Mouse (Mus musculus): ENCODE results near the gene Adcy1. TPM values are rescaled to one million over a fixed set of nuclear protein-coding genes. Genes with fewer than 3 reads are reported as not detected.
A peak's percentile ranks its signal among the peaks of the same experiment; 100 is the strongest.

Adcy1 gene
- polyA plus RNA-seq, 1 experiment: 3.7 TPM

DNA sequence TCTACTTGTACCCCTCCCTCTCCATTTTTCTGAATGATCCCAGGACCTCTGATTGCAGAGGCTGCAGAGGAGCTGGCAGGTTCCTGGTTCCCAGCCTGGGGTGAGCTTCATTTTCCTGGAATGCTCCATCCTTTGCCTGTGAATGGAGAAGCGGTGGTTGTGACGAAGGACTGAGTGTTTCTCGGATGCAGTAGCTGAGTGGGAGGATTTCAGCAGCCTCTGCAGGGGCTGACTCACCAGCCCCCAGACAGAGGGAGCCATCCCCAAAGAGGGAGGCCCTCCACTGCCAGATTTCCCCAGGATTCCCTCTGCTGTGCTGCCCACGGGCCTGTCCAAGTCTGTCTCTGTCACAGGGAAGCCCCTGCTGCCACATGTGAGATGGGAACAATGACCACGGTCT is 71.0 kb downstream of the Adcy1 start:
- DNase-seq: no peak
- no peak overlapping the region for H3K4me3 ChIP-seq (ENCODE audit: insufficient read depth, low read depth, low read length)
- peaks cover 2% of the 10 kb centered on the region; the same call in 1 of the 2 replicates for H3K4me1 ChIP-seq (ENCODE audit: control insufficient read depth, insufficient read depth, low read length)
- no peaks in the 10 kb centered on the region for H3K36me3 ChIP-seq (ENCODE audit: control insufficient read depth, insufficient read depth, low read length)
- WGBS: 84% methylated on average over 5 of the region's 5 CpGs
- no peak overlapping the region for H3K27ac ChIP-seq (ENCODE audit: insufficient read depth, low read depth, low read length)
- no peaks in the 10 kb centered on the region for H3K27me3 ChIP-seq (replicated peaks; ENCODE audit: control insufficient read depth, insufficient read depth, low read length)
- TF ChIP-seq POLR2A (IDR thresholded peaks at IDR 0.05; ENCODE audit: low read depth, low read length): no peak
- no peak for TF ChIP-seq CTCF (conservative IDR thresholded peaks at IDR 0.05; ENCODE audit: insufficient read depth, insufficient read length, low read depth, low read length)

DNA sequence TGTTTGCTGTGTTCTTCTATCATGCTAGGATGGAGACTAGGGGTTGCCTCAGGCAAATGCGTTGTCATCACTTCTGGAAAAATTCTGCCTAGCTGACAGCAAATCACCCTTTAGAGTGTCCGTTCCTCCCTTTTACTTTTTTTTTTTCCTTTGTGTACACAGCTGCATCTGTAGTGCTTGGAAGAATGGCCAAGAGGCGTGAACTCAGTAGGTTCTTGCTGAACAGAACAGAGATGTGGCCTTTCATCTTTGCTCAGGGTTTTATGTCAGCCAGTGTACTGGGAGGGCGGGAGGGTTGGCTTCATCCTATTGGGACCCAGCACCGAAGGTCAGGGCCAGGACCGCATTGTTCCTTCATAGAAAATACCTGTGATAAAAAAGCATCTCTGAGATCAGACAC is 72.0 kb downstream of the Adcy1 start:
- 78% methylated on average over 6 of the region's 6 CpGs for WGBS
- Histone ChIP-seq H3K4me1 (ENCODE audit: control insufficient read depth, insufficient read depth, low read length) (no peaks in the 10 kb centered on the region; the same call in 1 of the 2 replicates), H3K27me3 (replicated peaks; ENCODE audit: control insufficient read depth, insufficient read depth, low read length) (no peaks in the 10 kb centered on the region), H3K27ac (ENCODE audit: insufficient read depth, low read depth, low read length) (no peak overlapping the region), H3K36me3 (ENCODE audit: control insufficient read depth, insufficient read depth, low read length) (no peaks in the 10 kb centered on the region), H3K4me3 (ENCODE audit: insufficient read depth, low read depth, low read length) (no peak overlapping the region)
- no peak for DNase-seq
- TF ChIP-seq CTCF (conservative IDR thresholded peaks at IDR 0.05; ENCODE audit: insufficient read depth, insufficient read length, low read depth, low read length) (no peak), POLR2A (IDR thresholded peaks at IDR 0.05; ENCODE audit: low read depth, low read length) (no peak)

DNA sequence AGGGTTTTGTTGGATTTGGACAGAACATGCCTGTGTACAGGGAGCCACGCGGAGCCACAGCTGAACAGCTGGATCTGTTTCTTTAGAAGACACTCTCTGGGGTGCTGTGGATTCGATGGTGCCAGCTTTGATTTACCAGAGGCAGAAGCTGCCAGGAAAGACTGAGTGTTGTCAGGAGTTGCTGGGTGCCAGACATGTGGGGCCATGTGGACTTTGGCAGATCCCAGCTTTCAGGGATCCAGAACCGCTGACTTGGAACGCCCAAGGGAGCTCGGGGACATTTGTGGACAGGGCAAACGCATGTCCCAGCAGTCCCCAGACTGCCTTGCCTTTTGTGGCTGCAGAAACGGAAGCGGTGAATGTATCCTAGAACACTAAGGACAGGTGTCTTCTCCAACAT is 72.5 kb downstream of the Adcy1 start:
- 56% methylated on average over 9 of the region's 9 CpGs for WGBS
- no peaks in the 10 kb centered on the region for H3K36me3 ChIP-seq (ENCODE audit: control insufficient read depth, insufficient read depth, low read length)
- DNase-seq: peak; percentile 78
- H3K27me3 ChIP-seq (replicated peaks; ENCODE audit: control insufficient read depth, insufficient read depth, low read length): no peaks in the 10 kb centered on the region
- no peak overlapping the region for H3K27ac ChIP-seq (ENCODE audit: insufficient read depth, low read depth, low read length)
- TF ChIP-seq CTCF (conservative IDR thresholded peaks at IDR 0.05; ENCODE audit: insufficient read depth, insufficient read length, low read depth, low read length) (no peak), POLR2A (IDR thresholded peaks at IDR 0.05; ENCODE audit: low read depth, low read length) (no peak)
- no peak overlapping the region for H3K4me3 ChIP-seq (ENCODE audit: insufficient read depth, low read depth, low read length)
- H3K4me1 ChIP-seq (ENCODE audit: control insufficient read depth, insufficient read depth, low read length): no peaks in the 10 kb centered on the region; the same call in 1 of the 2 replicates

DNA sequence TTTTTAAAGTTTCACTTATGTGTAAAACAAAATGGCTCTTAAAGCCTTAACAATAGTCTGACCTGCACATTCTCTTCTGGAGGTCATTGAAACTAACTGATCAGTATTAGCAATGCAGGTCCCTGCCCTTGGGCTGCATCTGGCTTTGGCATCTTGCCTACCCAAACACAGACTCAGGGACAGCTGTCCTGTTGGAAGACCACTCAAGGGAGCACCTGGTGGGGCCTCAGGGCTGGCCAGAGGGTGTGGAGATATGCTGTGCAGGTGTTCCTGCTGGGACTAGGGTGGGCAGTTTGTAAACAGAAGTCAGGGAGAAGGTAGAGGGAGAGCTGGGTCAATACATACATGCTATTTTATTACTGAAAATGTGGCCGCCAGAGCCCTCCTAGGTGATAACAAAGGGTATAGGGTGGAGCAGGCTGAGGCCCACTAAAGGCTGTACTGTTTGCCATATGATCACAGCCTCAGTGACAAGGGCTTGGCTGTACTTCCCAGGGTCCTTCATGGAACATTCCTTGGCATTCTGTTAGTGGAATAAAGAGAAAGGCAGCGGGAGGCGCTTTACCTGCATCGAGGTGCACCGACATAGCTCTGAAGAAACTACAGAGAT is 73.1 kb downstream of the Adcy1 start:
- no peak overlapping the region for H3K27ac ChIP-seq (ENCODE audit: insufficient read depth, low read depth, low read length)
- no peak for DNase-seq
- no peaks in the 10 kb centered on the region for H3K27me3 ChIP-seq (replicated peaks; ENCODE audit: control insufficient read depth, insufficient read depth, low read length)
- 96% methylated on average over 5 of the region's 5 CpGs for WGBS
- no peak for TF ChIP-seq CTCF (conservative IDR thresholded peaks at IDR 0.05; ENCODE audit: insufficient read depth, insufficient read length, low read depth, low read length)
- no peak for TF ChIP-seq POLR2A (IDR thresholded peaks at IDR 0.05; ENCODE audit: low read depth, low read length)
- no peaks in the 10 kb centered on the region; the same call in 1 of the 2 replicates for H3K4me1 ChIP-seq (ENCODE audit: control insufficient read depth, insufficient read depth, low read length)
- no peak overlapping the region for H3K4me3 ChIP-seq (ENCODE audit: insufficient read depth, low read depth, low read length)
- no peaks in the 10 kb centered on the region for H3K36me3 ChIP-seq (ENCODE audit: control insufficient read depth, insufficient read depth, low read length)

DNA sequence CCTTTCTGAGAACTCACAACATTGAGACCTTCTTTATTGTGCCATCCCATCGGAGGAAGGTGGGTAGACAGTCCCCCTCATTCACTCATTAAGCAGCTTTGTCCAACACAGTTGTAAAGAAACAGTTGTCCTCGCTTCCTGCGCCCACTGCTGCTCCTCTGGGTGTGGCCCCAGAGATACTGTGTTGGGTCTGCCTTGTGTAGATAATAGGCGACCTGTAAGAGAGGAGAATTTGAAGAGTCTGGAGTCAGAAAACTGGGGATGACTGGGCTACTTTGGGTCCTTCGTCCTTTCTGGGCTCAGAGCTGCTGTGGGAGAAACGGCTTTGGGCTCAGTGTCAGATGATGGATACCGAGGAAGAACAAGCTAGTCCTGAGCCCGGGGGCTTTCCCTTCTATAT is 75.1 kb downstream of the Adcy1 start:
- DNase-seq: no peak
- TF ChIP-seq POLR2A (IDR thresholded peaks at IDR 0.05; ENCODE audit: low read depth, low read length) (no peak), CTCF (conservative IDR thresholded peaks at IDR 0.05; ENCODE audit: insufficient read depth, insufficient read length, low read depth, low read length) (no peak)
- WGBS: 93% methylated on average over 8 of the region's 8 CpGs

DNA sequence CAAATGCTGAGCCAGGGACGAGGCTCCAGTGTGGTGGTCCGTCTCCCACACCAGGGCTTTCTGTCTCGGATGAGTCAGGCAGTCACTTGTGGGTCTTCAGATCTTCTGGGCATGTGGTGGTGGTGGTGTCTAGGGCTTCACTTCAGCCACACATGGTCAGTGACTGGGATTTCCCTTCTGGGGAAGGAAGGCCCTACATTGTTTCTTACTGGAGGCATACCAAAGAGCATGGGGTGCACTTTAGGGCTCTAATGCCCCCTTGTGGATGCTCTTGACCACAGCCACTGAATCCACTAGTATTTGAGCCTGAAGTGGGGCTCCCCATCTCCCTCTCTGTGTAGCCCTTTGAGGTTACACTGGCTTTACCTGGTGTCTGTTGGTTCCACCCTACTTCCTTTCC is 77.2 kb downstream of the Adcy1 start:
- Histone ChIP-seq H3K4me1 (ENCODE audit: control insufficient read depth, insufficient read depth, low read length) (no peaks in the 10 kb centered on the region; the same call in 1 of the 2 replicates), H3K36me3 (ENCODE audit: control insufficient read depth, insufficient read depth, low read length) (no peaks in the 10 kb centered on the region), H3K4me3 (ENCODE audit: insufficient read depth, low read depth, low read length) (no peak overlapping the region), H3K27ac (ENCODE audit: insufficient read depth, low read depth, low read length) (no peak overlapping the region), H3K27me3 (replicated peaks; ENCODE audit: control insufficient read depth, insufficient read depth, low read length) (no peaks in the 10 kb centered on the region)
- peak; percentile 59 for DNase-seq
- no peak for TF ChIP-seq POLR2A (IDR thresholded peaks at IDR 0.05; ENCODE audit: low read depth, low read length)
- TF ChIP-seq CTCF (conservative IDR thresholded peaks at IDR 0.05; ENCODE audit: insufficient read depth, insufficient read length, low read depth, low read length): peak; percentile 81
- WGBS: 96% methylated on average over 3 of the region's 3 CpGs

More for the DNA sequence above, 75.1 kb downstream of the Adcy1 start:
- Histone ChIP-seq H3K4me1 (ENCODE audit: control insufficient read depth, insufficient read depth, low read length) (no peaks in the 10 kb centered on the region; the same call in 1 of the 2 replicates), H3K36me3 (ENCODE audit: control insufficient read depth, insufficient read depth, low read length) (no peaks in the 10 kb centered on the region), H3K27me3 (replicated peaks; ENCODE audit: control insufficient read depth, insufficient read depth, low read length) (no peaks in the 10 kb centered on the region), H3K27ac (ENCODE audit: insufficient read depth, low read depth, low read length) (no peak overlapping the region), H3K4me3 (ENCODE audit: insufficient read depth, low read depth, low read length) (no peak overlapping the region)

DNA sequence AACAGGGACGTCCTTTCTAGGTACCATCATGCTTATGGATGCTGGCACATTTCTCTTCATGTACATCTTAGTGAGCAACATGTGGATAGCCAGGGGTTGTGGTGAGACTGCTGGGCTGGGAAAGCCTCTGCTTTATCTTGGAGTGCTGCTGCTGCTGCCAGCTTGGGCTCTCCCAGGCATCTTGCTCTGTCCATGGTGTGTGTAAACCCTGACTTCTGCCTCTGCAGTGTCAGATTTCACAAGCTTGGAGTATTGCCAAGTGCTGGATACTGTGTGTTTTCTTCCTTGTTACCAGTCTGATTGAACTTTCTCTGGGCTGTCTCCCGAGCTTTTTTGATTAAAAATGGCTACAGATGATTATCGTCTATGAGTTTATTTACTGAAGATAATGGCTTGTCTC is 79.4 kb downstream of the Adcy1 start:
- no peak overlapping the region for H3K4me3 ChIP-seq (ENCODE audit: insufficient read depth, low read depth, low read length)
- no peak for TF ChIP-seq POLR2A (IDR thresholded peaks at IDR 0.05; ENCODE audit: low read depth, low read length)
- no peak for TF ChIP-seq CTCF (conservative IDR thresholded peaks at IDR 0.05; ENCODE audit: insufficient read depth, insufficient read length, low read depth, low read length)
- peak; percentile 69 for DNase-seq
- H3K4me1 ChIP-seq (ENCODE audit: control insufficient read depth, insufficient read depth, low read length): no peaks in the 10 kb centered on the region
- H3K27ac ChIP-seq (ENCODE audit: insufficient read depth, low read depth, low read length): no peak overlapping the region
- no peaks in the 10 kb centered on the region for H3K36me3 ChIP-seq (ENCODE audit: control insufficient read depth, insufficient read depth, low read length)
- 38% methylated on average over 3 of the region's 3 CpGs for WGBS
- H3K27me3 ChIP-seq (replicated peaks; ENCODE audit: control insufficient read depth, insufficient read depth, low read length): no peaks in the 10 kb centered on the region
